Mouse (Mus musculus): Measurements from ENCODE around the gene Rbks. TPM values are rescaled to one million over a fixed set of nuclear protein-coding genes. Genes with fewer than 3 reads are reported as not detected.

Rbks gene
- 1 to 10 TPM; 4.4 to 4.6 TPM for total RNA-seq (2021)
- long read RNA-seq, experiment 1, partial matches to known transcripts, result 1 of 8 reads
- long read RNA-seq, experiment 1, other reads (novel, unspliced or antisense), result 6 of 8 reads
- long read RNA-seq, experiment 2, partial matches to known transcripts, result 0 of 5 reads
- long read RNA-seq, experiment 2, other reads (novel, unspliced or antisense), result 2 of 5 reads

GRCm38 (mm10) chr5:31696971-31697643 is at the start of gene Rbks:
Rbks (minus strand) TSS chr5:31697627.
- no peak for DNase-seq (ENCODE audit: low spot score)

GRCm38 (mm10) chr5:31742521-31743031 is 45.1 kb upstream of the Rbks start:
- no peak for DNase-seq (ENCODE audit: low spot score)

- DNase-seq (ENCODE audit: low spot score), result no peak
Observed at GRCm38 (mm10) chr5:31741931-31742330, 44.5 kb upstream of the Rbks start.

- no peak for DNase-seq (ENCODE audit: low spot score)
Observed at GRCm38 (mm10) chr5:31732644-31733338, 35.4 kb upstream of the Rbks start.

GRCm38 (mm10) chr5:31727456-31727855 is 30.0 kb upstream of the Rbks start:
- no peak for DNase-seq (ENCODE audit: low spot score)

- DNase-seq (ENCODE audit: low spot score), result no peak
Observed at GRCm38 (mm10) chr5:31725885-31726284, 28.5 kb upstream of the Rbks start.

- no peak for DNase-seq (ENCODE audit: low spot score)
Observed at GRCm38 (mm10) chr5:31724519-31724918, 27.1 kb upstream of the Rbks start.

GRCm38 (mm10) chr5:31715486-31716150 is 18.2 kb upstream of the Rbks start:
- DNase-seq (ENCODE audit: low spot score), result no peak

GRCm38 (mm10) chr5:31713841-31714264 is 16.4 kb upstream of the Rbks start:
- no peak for DNase-seq (ENCODE audit: low spot score)

- DNase-seq (ENCODE audit: low spot score), result no peak
Observed at GRCm38 (mm10) chr5:31713280-31713711, 15.9 kb upstream of the Rbks start.

- no peak for DNase-seq (ENCODE audit: low spot score)
Observed at GRCm38 (mm10) chr5:31709389-31709788, 12.0 kb upstream of the Rbks start.

- DNase-seq (ENCODE audit: low spot score), result no peak
Observed at GRCm38 (mm10) chr5:31706826-31707225, 9.4 kb upstream of the Rbks start.

GRCm38 (mm10) chr5:31704971-31705370 is 7.5 kb upstream of the Rbks start:
- no peak for DNase-seq (ENCODE audit: low spot score)

- DNase-seq (ENCODE audit: low spot score), result no peak
Observed at GRCm38 (mm10) chr5:31699397-31699796, 2.0 kb upstream of the Rbks start.

- no peak for DNase-seq (ENCODE audit: low spot score)
Observed at GRCm38 (mm10) chr5:31698931-31699330, 1.5 kb upstream of the Rbks start.

GRCm38 (mm10) chr5:31698297-31698726 is 885 bp upstream of the Rbks start:
- peak; percentile 88 for DNase-seq (ENCODE audit: low spot score)

GRCm38 (mm10) chr5:31697644-31698296 is 343 bp upstream of the Rbks start, which contains the start of gene Babam2:
Babam2 (plus strand) TSS chr5:31697684.
- peak; percentile 94 for DNase-seq (ENCODE audit: low spot score)

GRCm38 (mm10) chr5:31693191-31693590 is 4.2 kb downstream of the Rbks start:
- DNase-seq (ENCODE audit: low spot score), result no peak

- DNase-seq (ENCODE audit: low spot score), result no peak
Observed at GRCm38 (mm10) chr5:31687972-31688371, 9.5 kb downstream of the Rbks start.

- no peak for DNase-seq (ENCODE audit: low spot score)
Observed at GRCm38 (mm10) chr5:31686040-31686439, 11.4 kb downstream of the Rbks start.

GRCm38 (mm10) chr5:31682305-31682704 is 15.1 kb downstream of the Rbks start:
- DNase-seq (ENCODE audit: low spot score), result no peak

Measured in gastrocnemius, adult 18-20 months (tissue).